Mouse (Mus musculus): ENCODE results near the gene Coro1a. TPM values are rescaled to one million over a fixed set of nuclear protein-coding genes. Genes with fewer than 3 reads are reported as not detected.
"Not testable (repeated sequence)": the region's sequence is repeated elsewhere in the genome, so short reads cannot be mapped to it uniquely, and the experiment has no call there.

Gene Coro1a
- polyA plus RNA-seq, 1 experiment from 2014 or later: 65.3 TPM

DNA sequence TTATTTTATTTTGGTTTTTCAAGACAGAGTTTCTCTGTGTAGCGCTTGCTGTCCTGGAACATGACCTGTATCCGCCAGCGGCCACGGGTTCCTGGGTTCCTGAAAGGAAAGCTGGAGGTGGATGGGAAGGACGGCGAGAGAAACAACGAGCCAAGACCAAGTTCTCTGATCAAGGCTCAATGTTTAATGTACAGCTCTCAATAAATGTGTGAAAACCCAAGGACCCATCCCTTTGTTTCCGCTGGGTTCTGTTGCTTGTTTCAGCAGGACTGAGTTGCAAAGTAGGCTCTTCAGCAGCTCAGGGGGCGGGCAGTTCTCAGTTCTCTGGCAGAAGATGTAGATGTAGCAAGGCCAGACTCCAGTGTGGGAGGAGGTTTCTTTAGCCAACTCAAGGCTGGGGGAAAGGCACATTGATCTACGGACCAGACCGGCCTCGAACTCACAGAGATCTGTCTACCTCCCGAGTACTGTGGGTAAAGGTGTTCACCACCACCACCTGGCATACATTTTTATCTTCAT is 34.4 kb upstream of the Coro1a start:
- no peak overlapping the region for H3K9ac ChIP-seq (replicated peaks; ENCODE audit: low read depth)
- no peak overlapping the region for H3K4me3 ChIP-seq (ENCODE audit: low read depth, low read length)
- no peaks in the 10 kb centered on the region for H3K4me1 ChIP-seq (ENCODE audit: insufficient read depth, low read depth, low read length)
- no peak for DNase-seq (ENCODE audit: low spot score)
- H3K27me3 ChIP-seq (replicated peaks; ENCODE audit: insufficient read depth, low read length): no peaks in the 10 kb centered on the region
- H3K27ac ChIP-seq (ENCODE audit: low read length): no peak overlapping the region
- TF ChIP-seq EP300 (IDR thresholded peaks at IDR 0.05) (no peak), CTCF (IDR thresholded peaks at IDR 0.05) (no peak)
- ATAC-seq: no peak
- no peak overlapping the region for H3K4me2 ChIP-seq (replicated peaks; ENCODE audit: low read depth, low read length)
- no peaks in the 10 kb centered on the region for H3K9me3 ChIP-seq (ENCODE audit: low read length)
- 88% methylated on average over 13 of the region's 13 CpGs for WGBS
- H3K36me3 ChIP-seq (ENCODE audit: insufficient read depth, low read length): no peaks in the 10 kb centered on the region

DNA sequence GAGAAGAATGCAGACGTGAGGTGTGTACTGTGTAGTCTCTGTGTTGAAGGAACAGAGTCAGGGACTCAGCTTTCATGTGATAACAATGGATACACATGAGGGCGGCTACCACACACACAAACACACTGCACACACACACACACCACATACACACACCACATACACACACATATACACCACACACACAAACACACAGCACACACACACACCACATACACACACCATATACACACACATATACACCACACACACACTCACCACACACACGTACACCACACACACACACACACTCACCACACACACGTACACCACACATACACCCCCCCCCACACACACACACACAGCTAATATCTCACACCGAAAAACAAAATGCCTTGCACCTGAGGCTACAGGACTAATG is 33.9 kb upstream of the Coro1a start:
- DNase-seq (ENCODE audit: low spot score) (no peak), ATAC-seq (no peak)
- no peaks in the 10 kb centered on the region for H3K9me3 ChIP-seq (ENCODE audit: low read length)
- no peak overlapping the region for H3K9ac ChIP-seq (replicated peaks; ENCODE audit: low read depth)
- no peak overlapping the region for H3K4me2 ChIP-seq (replicated peaks; ENCODE audit: low read depth, low read length)
- H3K27me3 ChIP-seq (replicated peaks; ENCODE audit: insufficient read depth, low read length): no peaks in the 10 kb centered on the region
- no peaks in the 10 kb centered on the region for H3K36me3 ChIP-seq (ENCODE audit: insufficient read depth, low read length)
- TF ChIP-seq CTCF (IDR thresholded peaks at IDR 0.05): no peak
- TF ChIP-seq EP300 (IDR thresholded peaks at IDR 0.05): no peak
- H3K4me1 ChIP-seq (ENCODE audit: insufficient read depth, low read depth, low read length): no peaks in the 10 kb centered on the region
- no peak overlapping the region for H3K27ac ChIP-seq (ENCODE audit: low read length)
- WGBS: 84% methylated on average over 5 of the region's 5 CpGs
- H3K4me3 ChIP-seq (ENCODE audit: low read depth, low read length): no peak overlapping the region

DNA sequence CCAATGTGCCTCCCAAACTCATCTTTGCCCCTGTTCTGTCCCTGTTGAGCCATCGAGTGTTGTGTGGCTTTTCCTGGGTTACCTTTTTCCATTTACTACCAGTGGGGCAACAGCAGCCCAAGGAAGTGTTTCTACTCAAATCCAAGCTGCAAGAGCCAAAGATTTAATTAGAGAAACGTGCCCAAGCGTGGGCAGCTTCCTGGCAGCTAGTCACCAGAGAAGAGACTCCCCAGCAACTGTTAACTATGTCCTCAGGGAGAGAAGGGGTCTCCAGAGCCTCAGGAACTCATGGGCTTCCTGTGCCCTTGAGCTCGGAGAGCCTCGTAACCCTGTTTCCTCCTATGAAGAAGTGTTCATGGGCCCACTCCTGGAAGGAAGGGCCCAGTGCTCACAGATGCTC is 33.4 kb upstream of the Coro1a start:
- 69% methylated on average over 5 of the region's 5 CpGs for WGBS

DNA sequence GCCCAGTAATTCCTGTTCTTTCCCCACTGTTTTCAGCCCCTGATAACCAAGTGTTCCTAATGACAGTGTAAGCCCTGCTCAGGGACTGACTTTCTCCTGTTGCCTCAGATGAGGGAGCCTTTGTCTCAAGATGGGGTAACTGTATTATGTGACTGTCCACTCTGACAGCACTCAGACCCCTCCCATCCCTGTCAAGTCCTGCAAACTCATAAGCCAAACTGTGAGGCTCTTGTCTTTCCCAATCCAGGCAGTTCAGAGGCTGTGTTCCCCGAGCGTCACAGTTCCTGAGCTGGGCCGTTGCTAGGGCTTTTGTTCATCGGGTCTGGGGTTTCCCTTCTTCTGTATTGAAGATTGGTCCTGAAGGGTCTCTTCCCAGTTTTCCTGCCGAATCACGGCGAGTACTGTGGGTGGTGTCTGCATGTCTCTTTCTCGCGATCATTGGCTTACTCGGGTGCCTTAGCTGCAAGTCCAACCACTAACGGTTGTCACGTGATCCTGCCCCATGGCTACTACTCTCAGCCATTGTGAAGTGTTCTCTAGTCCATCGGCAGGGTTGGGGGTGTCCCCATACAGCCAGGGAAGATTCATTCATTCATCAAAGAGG is 32.6 kb upstream of the Coro1a start:
- Histone ChIP-seq H3K27ac (ENCODE audit: low read length) (no peak overlapping the region), H3K9me3 (ENCODE audit: low read length) (no peaks in the 10 kb centered on the region), H3K4me3 (ENCODE audit: low read depth, low read length) (no peak overlapping the region), H3K9ac (replicated peaks; ENCODE audit: low read depth) (no peak overlapping the region), H3K27me3 (replicated peaks; ENCODE audit: insufficient read depth, low read length) (no peaks in the 10 kb centered on the region), H3K4me2 (replicated peaks; ENCODE audit: low read depth, low read length) (no peak overlapping the region), H3K36me3 (ENCODE audit: insufficient read depth, low read length) (no peaks in the 10 kb centered on the region), H3K4me1 (ENCODE audit: insufficient read depth, low read depth, low read length) (no peaks in the 10 kb centered on the region)
- TF ChIP-seq EP300 (IDR thresholded peaks at IDR 0.05) (no peak), CTCF (IDR thresholded peaks at IDR 0.05) (no peak)
- peak; percentile 61 for ATAC-seq
- 73% methylated on average over 13 of the region's 13 CpGs for WGBS
- DNase-seq (ENCODE audit: low spot score): peak; percentile 74

More for the DNA sequence above, 33.4 kb upstream of the Coro1a start:
- TF ChIP-seq EP300 (IDR thresholded peaks at IDR 0.05) (no peak), CTCF (IDR thresholded peaks at IDR 0.05) (no peak)
- no peak for ATAC-seq
- Histone ChIP-seq H3K27ac (ENCODE audit: low read length) (no peak overlapping the region), H3K4me3 (ENCODE audit: low read depth, low read length) (no peak overlapping the region), H3K27me3 (replicated peaks; ENCODE audit: insufficient read depth, low read length) (no peaks in the 10 kb centered on the region), H3K9me3 (ENCODE audit: low read length) (no peaks in the 10 kb centered on the region), H3K9ac (replicated peaks; ENCODE audit: low read depth) (no peak overlapping the region), H3K4me1 (ENCODE audit: insufficient read depth, low read depth, low read length) (no peaks in the 10 kb centered on the region), H3K4me2 (replicated peaks; ENCODE audit: low read depth, low read length) (no peak overlapping the region), H3K36me3 (ENCODE audit: insufficient read depth, low read length) (no peaks in the 10 kb centered on the region)
- DNase-seq (ENCODE audit: low spot score): no peak

DNA sequence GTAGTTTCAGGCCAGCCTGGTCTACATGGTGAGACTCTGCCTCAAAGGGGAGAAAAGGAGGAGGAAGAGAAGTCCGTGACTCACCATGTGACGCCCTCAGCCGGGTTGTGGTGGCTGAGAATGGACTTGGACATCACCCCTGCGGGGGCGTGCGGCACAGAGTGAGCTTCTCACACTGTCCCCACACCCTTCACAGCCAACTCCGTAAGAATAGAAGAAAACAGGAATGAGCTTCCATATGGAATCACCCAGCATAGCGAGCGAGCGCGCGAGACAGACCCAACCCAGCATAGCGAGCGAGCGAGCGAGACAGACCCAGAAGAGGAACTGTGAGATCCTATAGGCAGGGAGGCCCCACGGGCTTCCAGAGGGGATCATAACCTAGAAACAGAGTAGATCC is 32.0 kb upstream of the Coro1a start:
- Histone ChIP-seq H3K27me3 (replicated peaks; ENCODE audit: insufficient read depth, low read length) (no peaks in the 10 kb centered on the region), H3K4me3 (ENCODE audit: low read depth, low read length) (no peak overlapping the region), H3K27ac (ENCODE audit: low read length) (no peak overlapping the region), H3K36me3 (ENCODE audit: insufficient read depth, low read length) (no peaks in the 10 kb centered on the region), H3K4me1 (ENCODE audit: insufficient read depth, low read depth, low read length) (no peaks in the 10 kb centered on the region), H3K4me2 (replicated peaks; ENCODE audit: low read depth, low read length) (no peak overlapping the region), H3K9me3 (ENCODE audit: low read length) (no peaks in the 10 kb centered on the region), H3K9ac (replicated peaks; ENCODE audit: low read depth) (no peak overlapping the region)
- 84% methylated on average over 17 of the region's 17 CpGs for WGBS
- ATAC-seq (no peak), DNase-seq (ENCODE audit: low spot score) (no peak)
- TF ChIP-seq CTCF (IDR thresholded peaks at IDR 0.05): no peak
- no peak for TF ChIP-seq EP300 (IDR thresholded peaks at IDR 0.05)

DNA sequence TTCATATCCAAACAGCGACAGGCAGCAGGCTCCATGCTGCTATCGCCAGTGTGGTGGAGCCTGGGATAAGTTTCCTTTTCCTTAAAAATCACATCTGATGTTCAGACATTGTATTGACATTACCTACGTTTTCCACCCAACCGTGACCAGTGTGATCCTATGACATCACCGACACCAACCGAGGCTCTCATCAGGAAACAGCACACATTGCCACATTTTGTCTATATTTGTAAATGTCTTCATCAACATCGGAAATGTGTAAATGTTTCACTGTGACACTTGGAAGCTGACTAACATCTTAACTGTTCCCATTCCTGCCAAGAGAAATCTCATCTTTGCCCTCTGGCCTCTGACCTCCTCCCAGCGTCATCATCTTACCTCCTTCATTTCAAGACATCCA is 28.5 kb upstream of the Coro1a start:
- TF ChIP-seq CTCF (IDR thresholded peaks at IDR 0.05) (no peak), EP300 (IDR thresholded peaks at IDR 0.05) (no peak)
- WGBS: 66% methylated on average over 8 of the region's 8 CpGs
- H3K9me3 ChIP-seq (ENCODE audit: low read length): no peaks in the 10 kb centered on the region

DNA sequence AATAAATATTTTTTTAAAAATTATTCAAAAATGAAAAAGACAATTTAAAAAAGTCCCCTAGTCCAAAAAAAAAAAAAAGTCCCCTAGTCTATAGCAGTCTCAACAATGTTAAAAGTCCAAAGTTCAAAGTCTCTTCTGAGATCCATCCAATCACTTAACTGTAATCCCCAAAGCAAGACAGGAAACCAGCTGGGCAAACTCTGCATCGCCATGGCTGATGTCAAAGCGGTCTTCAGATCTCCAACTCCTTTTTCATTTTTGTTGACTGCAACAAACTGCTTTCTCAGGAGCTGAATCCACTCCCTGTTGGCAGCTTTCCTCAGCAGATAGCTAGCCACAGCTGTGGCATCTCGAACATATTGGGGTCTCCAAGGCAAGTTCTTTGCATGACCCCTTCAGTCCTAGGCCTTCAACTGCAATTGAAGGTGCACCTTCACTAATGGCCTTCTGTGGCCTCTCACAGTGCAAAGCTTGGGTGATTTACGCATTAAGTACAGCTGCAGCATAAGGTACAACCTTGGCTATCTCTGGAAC is 22.7 kb upstream of the Coro1a start:
- WGBS: 62% methylated on average over 4 of the region's 4 CpGs
- H3K27ac ChIP-seq (ENCODE audit: low read length); H3K9me3 ChIP-seq (ENCODE audit: low read length); H3K36me3 ChIP-seq (ENCODE audit: insufficient read depth, low read length); H3K4me2 ChIP-seq (replicated peaks; ENCODE audit: low read depth, low read length); H3K4me1 ChIP-seq (ENCODE audit: insufficient read depth, low read depth, low read length); H3K9ac ChIP-seq (replicated peaks; ENCODE audit: low read depth); H3K27me3 ChIP-seq (replicated peaks; ENCODE audit: insufficient read depth, low read length); H3K4me3 ChIP-seq (ENCODE audit: low read depth, low read length): not testable (repeated sequence)
- DNase-seq (ENCODE audit: low spot score) (peak; percentile 45), ATAC-seq (peak; percentile 65)

More for the DNA sequence above, 28.5 kb upstream of the Coro1a start:
- no peaks in the 10 kb centered on the region for H3K27me3 ChIP-seq (replicated peaks; ENCODE audit: insufficient read depth, low read length)
- ATAC-seq (no peak), DNase-seq (ENCODE audit: low spot score) (no peak)
- H3K36me3 ChIP-seq (ENCODE audit: insufficient read depth, low read length): no peaks in the 10 kb centered on the region
- H3K27ac ChIP-seq (ENCODE audit: low read length): no peak overlapping the region
- no peak overlapping the region for H3K9ac ChIP-seq (replicated peaks; ENCODE audit: low read depth)
- no peak overlapping the region for H3K4me2 ChIP-seq (replicated peaks; ENCODE audit: low read depth, low read length)
- no peak overlapping the region for H3K4me3 ChIP-seq (ENCODE audit: low read depth, low read length)
- H3K4me1 ChIP-seq (ENCODE audit: insufficient read depth, low read depth, low read length): no peaks in the 10 kb centered on the region
